Mouse (Mus musculus) embryonic facial prominence, embryonic 15.5 days (tissue): ENCODE results near the gene Ube2l3. TPM values are rescaled to one million over a fixed set of nuclear protein-coding genes. Genes with fewer than 3 reads are reported as not detected.
"Not testable (repeated sequence)": the region's sequence is repeated elsewhere in the genome, so short reads cannot be mapped to it uniquely, and the experiment has no call there.

ENCODE experiments used
- ATAC-seq: fragments of 200-750 bp; cut with Nextera tagmentation; 2 replicates; pipeline ENCODE4 v1.8.0; 2017; ENCODE audit warnings: low read depth, moderate TSS enrichment; ENCODE audit not compliant: insufficient number of reproducible peaks, low FRiP score, low TSS enrichment
- H3K27ac ChIP-seq: fragments of 300-500 bp; sonication (generic); replicated peaks from 2 replicates; pipeline ENCODE4 v1.5.1; 2015; ENCODE audit warnings: mild to moderate bottlenecking, inconsistent platforms
- H3K27me3 ChIP-seq: fragments of 300-500 bp; sonication (generic); 2 replicates; pipeline ENCODE4 v1.6.1; 2015; ENCODE audit warnings: inconsistent platforms
- H3K36me3 ChIP-seq: fragments of 300-500 bp; sonication (generic); 2 replicates; pipeline ENCODE4 v1.6.1; 2015; ENCODE audit warnings: mild to moderate bottlenecking, inconsistent platforms
- H3K4me1 ChIP-seq: fragments of 300-500 bp; sonication (generic); 2 replicates; pipeline ENCODE4 v1.6.1; 2015; ENCODE audit warnings: inconsistent platforms
- H3K4me2 ChIP-seq: fragments of 300-500 bp; sonication (generic); replicated peaks from 2 replicates; pipeline ENCODE4 v1.6.1; 2015; ENCODE audit warnings: mild to moderate bottlenecking, inconsistent platforms
- H3K4me3 ChIP-seq: fragments of 300-500 bp; sonication (generic); replicated peaks from 2 replicates; pipeline ENCODE4 v1.5.1; 2015; ENCODE audit warnings: mild to moderate bottlenecking, inconsistent platforms
- H3K9ac ChIP-seq: fragments of 300-500 bp; sonication (generic); 2 replicates; pipeline ENCODE4 v1.6.1; 2015; ENCODE audit warnings: inconsistent platforms
- H3K9me3 ChIP-seq: fragments of 300-500 bp; sonication (generic); replicated peaks from 2 replicates; pipeline ENCODE4 v1.6.1; 2016; ENCODE audit warnings: inconsistent platforms
- WGBS: fragments of 180-500 bp; shearing (Covaris S2); methylation state at CpG from one replicate; pipeline ENCODE4 v1.1.7; 2015; 5-methylcytosine and 5-hydroxymethylcytosine counted together
- polyA plus RNA-seq: library from polyadenylated mRNA; unstranded; fragments of >200 nt; fragmentation: Nextera tagmentation; extraction: Ambion mirVana; gene quantifications from 2 replicates; pipeline ENCODE4 v1.2.1, GENCODE M21; 2015

Gene Ube2l3
- polyA plus RNA-seq, 1 experiment from 2014 or later, result 312 TPM

DNA sequence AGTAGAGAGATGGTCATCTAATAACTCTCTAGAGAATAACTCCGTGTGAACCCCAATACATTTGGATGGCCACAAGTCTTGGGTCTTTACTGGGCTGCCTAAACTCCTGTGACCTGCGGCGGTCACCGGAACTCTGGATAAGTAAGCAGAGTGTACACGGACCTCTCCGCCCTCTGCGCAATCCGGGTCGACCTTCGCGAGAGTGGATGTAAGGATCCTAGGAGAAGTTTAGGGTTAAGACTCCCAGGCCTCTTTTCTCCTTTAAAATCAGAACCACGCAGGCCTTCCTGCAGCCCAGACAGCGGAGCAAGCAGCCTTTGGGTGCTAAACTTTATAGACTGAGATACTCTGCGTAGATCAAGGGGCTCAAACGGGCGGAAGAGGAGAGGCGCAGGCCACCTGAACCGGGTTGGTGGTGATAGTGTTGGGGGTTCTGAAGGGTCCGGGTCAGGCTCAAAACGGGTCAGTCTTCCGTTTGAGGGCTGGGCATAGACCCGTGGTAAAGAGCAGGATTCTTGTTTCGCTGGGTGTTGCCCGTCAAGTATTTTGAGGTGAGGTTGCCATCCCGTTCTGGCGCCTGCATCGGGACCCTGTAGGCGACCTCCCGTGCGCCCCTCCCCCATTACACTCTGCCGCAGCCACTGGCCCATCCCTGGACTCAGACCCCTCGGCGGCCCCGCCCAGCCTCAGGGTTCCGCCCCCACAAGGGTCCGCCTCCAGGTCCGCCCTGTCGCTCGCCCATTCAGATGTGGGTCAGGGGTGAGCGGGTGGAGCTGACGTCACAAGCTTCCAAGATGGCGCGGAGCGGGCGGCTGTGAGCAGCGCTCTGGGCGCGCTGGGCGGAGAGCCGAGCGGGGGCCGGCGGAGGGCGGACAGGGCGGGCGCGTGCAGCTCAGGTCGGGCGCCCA lies 30.6 kb upstream of the Ube2l3 start, which contains the start of gene Hic2:
TSS of gene Hic2 (plus strand) at position 779 of the 908 bp plus-strand sequence.
- peak within 1 kb of the TSS; percentile 93 for H3K4me2 ChIP-seq
- H3K27me3 ChIP-seq, result no peaks in the 10 kb centered on the region
- no peaks in the 10 kb centered on the region for H3K36me3 ChIP-seq
- H3K4me3 ChIP-seq, result peak within 1 kb of the TSS; percentile 78
- WGBS, result 2% methylated on average over 59 of the region's 59 CpGs
- H3K9me3 ChIP-seq, result no peaks in the 10 kb centered on the region
- H3K27ac ChIP-seq, result peak within 1 kb of the TSS; percentile 88
- H3K4me1 ChIP-seq, result peaks cover 30% of the 10 kb centered on the region
- H3K9ac ChIP-seq, result peak within 1 kb of the TSS; percentile 68
- peak; percentile 97 for ATAC-seq

DNA sequence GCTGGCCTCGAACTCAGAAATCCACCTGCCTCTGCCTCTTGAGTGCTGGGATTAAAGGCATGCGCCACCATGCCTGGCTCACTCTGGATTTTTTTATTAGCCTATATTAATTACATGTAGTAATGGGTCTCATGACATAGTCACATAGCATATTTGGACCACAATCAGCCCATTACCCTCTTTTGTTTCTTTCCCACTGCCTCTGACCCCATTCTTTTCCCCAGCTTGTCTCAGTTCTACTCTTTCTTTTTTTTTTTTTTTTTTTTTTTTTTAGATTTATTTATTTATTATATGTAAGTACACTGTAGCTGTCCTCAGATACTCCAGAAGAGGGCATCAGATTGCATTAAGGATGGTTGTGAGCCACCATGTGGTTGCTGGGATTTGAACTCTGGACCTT lies 29.1 kb upstream of the Ube2l3 start:
- WGBS, result 95% methylated on average over 2 of the region's 2 CpGs
- H3K9ac ChIP-seq, ATAC-seq: not testable (repeated sequence)

DNA sequence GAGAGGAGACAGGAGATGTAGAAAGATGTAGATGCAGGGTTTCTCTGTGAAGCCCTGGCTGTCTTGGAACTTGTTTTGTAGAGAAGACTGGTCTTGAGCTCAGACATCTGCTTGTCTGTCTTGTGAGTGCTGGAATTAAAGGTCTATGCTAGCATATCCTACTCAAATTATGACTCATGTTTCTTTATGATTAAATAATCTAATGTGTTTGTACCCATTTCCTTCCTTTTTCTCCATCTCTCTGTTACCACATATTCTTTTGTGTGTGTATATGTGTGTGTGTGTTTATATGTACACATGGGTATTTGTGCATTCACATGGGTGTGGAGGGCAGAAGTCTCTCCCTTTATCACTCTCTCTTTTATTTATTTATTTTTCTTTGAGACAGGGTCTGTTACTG lies 24.0 kb upstream of the Ube2l3 start:
- no peak for ATAC-seq
- Histone ChIP-seq H3K36me3 (no peaks in the 10 kb centered on the region), H3K4me2 (no peak overlapping the region), H3K27me3 (peaks cover 2% of the 10 kb centered on the region; the same call in 1 of the 2 replicates), H3K9ac (no peak overlapping the region), H3K4me3 (no peak overlapping the region), H3K27ac (no peak overlapping the region), H3K4me1 (no peaks in the 10 kb centered on the region), H3K9me3 (no peaks in the 10 kb centered on the region)

More for the DNA sequence above, 29.1 kb upstream of the Ube2l3 start:
- H3K4me3 ChIP-seq, H3K4me2 ChIP-seq, H3K27ac ChIP-seq, H3K27me3 ChIP-seq, H3K36me3 ChIP-seq, H3K9me3 ChIP-seq: not testable (repeated sequence)
- peaks cover 30% of the 10 kb centered on the region for H3K4me1 ChIP-seq

DNA sequence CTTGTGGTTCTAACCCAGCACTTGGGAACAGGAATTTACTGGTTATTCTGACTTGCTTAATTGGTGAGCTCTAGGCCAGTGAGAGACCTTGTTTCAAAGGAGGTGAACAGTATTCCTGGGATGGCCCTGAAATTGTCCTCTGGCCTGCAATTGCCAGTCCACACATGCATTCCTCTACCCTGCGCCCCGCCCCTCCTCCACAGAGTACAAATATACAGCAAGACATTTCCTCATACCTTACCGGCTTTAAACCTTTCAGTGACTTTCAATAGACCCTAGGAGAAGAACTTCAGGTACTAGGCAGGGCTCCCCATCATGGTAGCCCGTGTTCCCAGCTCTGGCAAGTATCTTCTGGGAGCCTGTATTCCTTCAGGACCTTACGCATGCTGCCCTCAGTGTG lies 23.1 kb upstream of the Ube2l3 start:
- WGBS, result 84% methylated on average over 5 of the region's 5 CpGs

DNA sequence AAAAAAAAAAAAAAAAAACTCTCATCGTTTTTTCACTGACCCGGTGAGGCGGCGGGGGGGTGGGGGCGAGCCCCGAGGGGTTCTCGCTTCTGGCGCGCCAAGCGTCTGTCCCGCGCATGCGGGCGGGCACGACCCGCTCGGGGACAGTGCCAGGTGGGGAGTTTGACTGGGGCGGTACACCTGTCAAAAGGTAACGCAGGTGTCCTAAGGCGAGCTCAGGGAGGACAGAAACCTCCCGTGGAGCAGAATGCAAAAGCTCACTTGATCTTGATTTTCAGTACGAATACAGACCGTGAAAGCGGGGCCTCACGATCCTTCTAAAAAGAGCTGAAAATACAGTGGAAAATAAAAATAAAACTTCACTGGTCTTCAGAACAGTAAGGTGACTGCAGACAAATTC lies 19.7 kb upstream of the Ube2l3 start:
- H3K4me3 ChIP-seq, result no peak overlapping the region
- WGBS, result 29% methylated on average over 25 of the region's 25 CpGs
- peaks cover 2% of the 10 kb centered on the region; the same call in 1 of the 2 replicates for H3K27me3 ChIP-seq
- no peaks in the 10 kb centered on the region for H3K9me3 ChIP-seq
- H3K9ac ChIP-seq, result no peak overlapping the region
- H3K27ac ChIP-seq, result no peak overlapping the region
- H3K36me3 ChIP-seq, result no peaks in the 10 kb centered on the region
- 0 out of 2 replicates have a peak, but pooled peaks cover 4% of the 10 kb centered on the region for H3K4me1 ChIP-seq
- ATAC-seq, result peak; percentile 100
- no peak overlapping the region for H3K4me2 ChIP-seq

More for the DNA sequence above, 23.1 kb upstream of the Ube2l3 start:
- no peak overlapping the region for H3K4me2 ChIP-seq
- H3K27ac ChIP-seq, result no peak overlapping the region
- no peaks in the 10 kb centered on the region for H3K36me3 ChIP-seq
- no peaks in the 10 kb centered on the region for H3K9me3 ChIP-seq
- no peak for ATAC-seq
- no peak overlapping the region for H3K9ac ChIP-seq
- no peak overlapping the region for H3K4me3 ChIP-seq
- H3K4me1 ChIP-seq, result no peaks in the 10 kb centered on the region
- H3K27me3 ChIP-seq, result peaks cover 2% of the 10 kb centered on the region; the same call in 1 of the 2 replicates

GRCm38 (mm10) chr16:17220127-17220733 lies 17.8 kb upstream of the Ube2l3 start:
- peaks cover 2% of the 10 kb centered on the region; the same call in 1 of the 2 replicates for H3K27me3 ChIP-seq
- 0 out of 2 replicates have a peak, but pooled peaks cover 4% of the 10 kb centered on the region for H3K4me1 ChIP-seq
- H3K4me3 ChIP-seq, result no peak overlapping the region
- WGBS, result 28% methylated on average over 7 of the region's 7 CpGs
- no peaks in the 10 kb centered on the region for H3K36me3 ChIP-seq
- no peak overlapping the region for H3K4me2 ChIP-seq
- no peak overlapping the region for H3K27ac ChIP-seq
- no peak for ATAC-seq
- no peaks in the 10 kb centered on the region for H3K9me3 ChIP-seq
- H3K9ac ChIP-seq, result no peak overlapping the region

DNA sequence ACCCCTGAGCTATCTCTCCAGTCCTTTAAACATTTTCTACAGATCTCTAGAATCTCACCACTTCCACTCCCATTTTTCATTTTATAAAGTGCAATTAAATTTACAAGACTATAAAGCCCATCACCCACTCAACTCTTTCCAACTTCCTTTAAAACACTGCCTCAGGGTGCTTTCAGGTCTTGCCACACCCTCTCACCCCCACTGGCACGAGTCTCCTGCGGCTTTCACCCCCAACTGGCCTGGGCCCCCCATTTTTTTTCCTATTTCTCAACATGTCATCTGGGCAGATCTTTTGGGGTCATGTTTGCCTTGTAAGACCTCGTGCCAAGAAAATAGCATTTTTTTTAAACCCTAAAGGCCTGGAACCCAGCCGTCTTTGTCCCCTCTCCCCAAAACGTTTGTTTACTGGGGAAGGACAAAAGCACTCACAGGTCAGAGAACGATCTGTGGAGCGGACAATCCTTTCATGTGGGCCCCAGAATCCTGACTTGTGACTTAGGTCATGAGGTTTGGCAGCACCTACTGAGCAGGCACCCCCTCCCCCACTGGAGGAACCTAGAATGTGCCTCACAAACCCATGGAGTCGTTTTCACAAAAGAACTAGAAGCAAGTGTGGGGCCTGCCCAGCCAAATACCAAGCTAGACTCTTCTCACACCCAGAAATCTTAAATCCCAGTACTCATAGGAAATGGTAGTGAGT lies 14.6 kb upstream of the Ube2l3 start:
- 59% methylated on average over 8 of the region's 8 CpGs for WGBS
- no peak overlapping the region for H3K4me3 ChIP-seq
- peaks cover under 1% of the 10 kb centered on the region; the same call in 1 of the 2 replicates for H3K27me3 ChIP-seq
- H3K4me2 ChIP-seq, result no peak overlapping the region
- ATAC-seq, result no peak
- no peak overlapping the region for H3K9ac ChIP-seq
- H3K4me1 ChIP-seq, result 0 out of 2 replicates have a peak, but pooled peaks cover 4% of the 10 kb centered on the region
- H3K27ac ChIP-seq, result no peak overlapping the region
- H3K36me3 ChIP-seq, result no peaks in the 10 kb centered on the region
- H3K9me3 ChIP-seq, result no peaks in the 10 kb centered on the region

DNA sequence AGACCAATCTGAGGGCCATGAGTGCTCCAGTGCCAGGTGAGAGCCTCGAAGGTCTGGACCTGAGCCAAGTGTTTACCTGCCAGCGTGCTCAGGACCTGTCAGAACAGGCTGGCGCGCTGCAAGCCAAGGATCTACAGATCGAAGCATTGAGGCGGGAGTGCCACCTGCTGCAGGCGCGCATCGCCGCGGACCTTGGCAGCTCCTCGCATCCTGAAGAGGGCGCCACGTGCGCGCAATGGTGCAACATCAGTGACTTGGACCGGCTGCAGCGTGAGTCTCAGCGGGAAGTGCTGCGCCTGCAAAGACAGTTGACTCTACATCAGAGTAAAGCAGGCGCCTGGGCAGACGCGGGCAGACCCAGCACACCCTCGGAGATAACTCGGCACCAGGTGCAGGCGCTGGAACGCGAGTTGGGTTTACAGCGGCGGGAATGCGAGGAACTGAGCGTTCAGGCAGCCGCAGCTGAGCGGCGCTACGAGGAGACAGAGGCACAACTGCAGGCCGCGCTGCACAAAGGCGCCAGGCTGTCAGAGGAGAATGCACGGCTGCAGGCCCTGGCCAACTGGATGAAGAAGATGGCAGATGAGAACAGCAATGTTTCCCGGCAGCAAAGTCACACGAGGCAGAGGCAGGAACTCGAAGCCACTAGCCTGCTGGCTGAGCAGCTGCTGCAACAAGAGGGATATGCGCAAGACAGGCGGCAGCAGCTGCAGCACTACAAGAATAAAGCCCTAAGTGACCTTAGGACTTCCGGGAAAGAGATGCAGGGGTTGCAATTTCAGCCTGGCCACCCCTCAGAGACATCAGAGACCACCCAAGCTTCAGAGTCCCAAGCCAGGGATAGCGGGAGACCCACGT lies 7.8 kb upstream of the Ube2l3 start:
- no peak overlapping the region for H3K27ac ChIP-seq
- no peaks in the 10 kb centered on the region for H3K9me3 ChIP-seq
- H3K4me3 ChIP-seq, result peak overlapping the region; percentile 64
- H3K27me3 ChIP-seq, result peaks cover 31% of the 10 kb centered on the region
- peak overlapping the region; percentile 99 for H3K4me2 ChIP-seq
- no peaks in the 10 kb centered on the region for H3K36me3 ChIP-seq
- ATAC-seq, result peak; percentile 61
- peaks cover 22% of the 10 kb centered on the region for H3K4me1 ChIP-seq
- WGBS, result 8% methylated on average over 48 of the region's 48 CpGs
- peak overlapping the region; percentile 5; the same call in 1 of the 2 replicates for H3K9ac ChIP-seq

GRCm38 (mm10) chr16:17209404-17209960 lies 7.0 kb upstream of the Ube2l3 start:
- peak overlapping the region; percentile 99 for H3K4me2 ChIP-seq
- WGBS, result 1% methylated on average over 37 of the region's 37 CpGs

More at GRCm38 (mm10) chr16:17209404-17209960, 7.0 kb upstream of the Ube2l3 start:
- Histone ChIP-seq H3K27ac (no peak overlapping the region), H3K9ac (no peak overlapping the region; the same call in 1 of the 2 replicates), H3K27me3 (peaks cover 31% of the 10 kb centered on the region), H3K9me3 (no peaks in the 10 kb centered on the region), H3K36me3 (no peaks in the 10 kb centered on the region), H3K4me3 (peak overlapping the region; percentile 64), H3K4me1 (peaks cover 22% of the 10 kb centered on the region)
- 0 out of 2 replicates have a peak, but pooled peaks have one; percentile 8 for ATAC-seq
